Mouse (Mus musculus): ENCODE measurements around the gene Hadh. TPM values are rescaled to one million over a fixed set of nuclear protein-coding genes. Genes with fewer than 3 reads are reported as not detected.

Gene Hadh
- polyA plus RNA-seq, 1 experiment from 2014 or later, result 19.7 TPM

GRCm38 (mm10) chr3:131260418-131260817 is 11.5 kb downstream of the Hadh start:
- no peak overlapping the region for H3K27ac ChIP-seq (ENCODE audit: low read length)
- ATAC-seq, result no peak
- H3K4me1 ChIP-seq (ENCODE audit: control insufficient read depth, insufficient read depth, low read length), result no peaks in the 10 kb centered on the region
- no peaks in the 10 kb centered on the region; the same call in 1 of the 2 replicates for H3K9me3 ChIP-seq (replicated peaks; ENCODE audit: control insufficient read depth, low read length, poor library complexity, severe bottlenecking)
- no peak overlapping the region for H3K4me3 ChIP-seq (ENCODE audit: low read depth, low read length)
- H3K27me3 ChIP-seq (ENCODE audit: control insufficient read depth, insufficient read depth, low read depth, low read length), result no peaks in the 10 kb centered on the region
- no peak overlapping the region for H3K9ac ChIP-seq (ENCODE audit: low read depth, low read length)
- H3K4me2 ChIP-seq (ENCODE audit: low read length), result no peak overlapping the region
- no peaks in the 10 kb centered on the region for H3K36me3 ChIP-seq (ENCODE audit: control insufficient read depth, insufficient read depth, low read length)
- 97% methylated on average over 6 of the region's 6 CpGs for WGBS

- Histone ChIP-seq H3K4me2 (ENCODE audit: low read length) (no peak overlapping the region), H3K27ac (ENCODE audit: low read length) (no peak overlapping the region), H3K36me3 (ENCODE audit: control insufficient read depth, insufficient read depth, low read length) (no peaks in the 10 kb centered on the region), H3K27me3 (ENCODE audit: control insufficient read depth, insufficient read depth, low read depth, low read length) (no peaks in the 10 kb centered on the region), H3K4me3 (ENCODE audit: low read depth, low read length) (no peak overlapping the region), H3K4me1 (ENCODE audit: control insufficient read depth, insufficient read depth, low read length) (no peaks in the 10 kb centered on the region), H3K9ac (ENCODE audit: low read depth, low read length) (no peak overlapping the region), H3K9me3 (replicated peaks; ENCODE audit: control insufficient read depth, low read length, poor library complexity, severe bottlenecking) (no peaks in the 10 kb centered on the region; the same call in 1 of the 2 replicates)
- 94% methylated on average over 9 of the region's 9 CpGs for WGBS
- ATAC-seq, result no peak
Measured at GRCm38 (mm10) chr3:131259392-131259965, 12.4 kb downstream of the Hadh start.

GRCm38 (mm10) chr3:131258921-131259320 is 13.0 kb downstream of the Hadh start:
- 84% methylated on average over 3 of the region's 3 CpGs for WGBS
- no peak for ATAC-seq
- Histone ChIP-seq H3K4me3 (ENCODE audit: low read depth, low read length) (no peak overlapping the region), H3K36me3 (ENCODE audit: control insufficient read depth, insufficient read depth, low read length) (no peaks in the 10 kb centered on the region), H3K4me1 (ENCODE audit: control insufficient read depth, insufficient read depth, low read length) (no peaks in the 10 kb centered on the region), H3K27ac (ENCODE audit: low read length) (no peak overlapping the region), H3K4me2 (ENCODE audit: low read length) (no peak overlapping the region), H3K9ac (ENCODE audit: low read depth, low read length) (no peak overlapping the region), H3K27me3 (ENCODE audit: control insufficient read depth, insufficient read depth, low read depth, low read length) (no peaks in the 10 kb centered on the region), H3K9me3 (replicated peaks; ENCODE audit: control insufficient read depth, low read length, poor library complexity, severe bottlenecking) (no peaks in the 10 kb centered on the region; the same call in 1 of the 2 replicates)

GRCm38 (mm10) chr3:131255399-131255981 is 16.4 kb downstream of the Hadh start:
- Histone ChIP-seq H3K9ac (ENCODE audit: low read depth, low read length) (no peak overlapping the region), H3K4me1 (ENCODE audit: control insufficient read depth, insufficient read depth, low read length) (no peaks in the 10 kb centered on the region), H3K4me2 (ENCODE audit: low read length) (no peak overlapping the region), H3K27ac (ENCODE audit: low read length) (no peak overlapping the region), H3K9me3 (replicated peaks; ENCODE audit: control insufficient read depth, low read length, poor library complexity, severe bottlenecking) (no peaks in the 10 kb centered on the region), H3K4me3 (ENCODE audit: low read depth, low read length) (no peak overlapping the region), H3K27me3 (ENCODE audit: control insufficient read depth, insufficient read depth, low read depth, low read length) (no peaks in the 10 kb centered on the region), H3K36me3 (ENCODE audit: control insufficient read depth, insufficient read depth, low read length) (no peaks in the 10 kb centered on the region)
- WGBS, result 94% methylated on average over 3 of the region's 3 CpGs
- no peak for ATAC-seq

- no peak for ATAC-seq
- no peak overlapping the region for H3K9ac ChIP-seq (ENCODE audit: low read depth, low read length)
- no peaks in the 10 kb centered on the region for H3K36me3 ChIP-seq (ENCODE audit: control insufficient read depth, insufficient read depth, low read length)
- H3K9me3 ChIP-seq (replicated peaks; ENCODE audit: control insufficient read depth, low read length, poor library complexity, severe bottlenecking), result no peaks in the 10 kb centered on the region
- no peak overlapping the region for H3K27ac ChIP-seq (ENCODE audit: low read length)
- H3K4me1 ChIP-seq (ENCODE audit: control insufficient read depth, insufficient read depth, low read length), result no peaks in the 10 kb centered on the region
- 90% methylated on average over 4 of the region's 4 CpGs for WGBS
- H3K27me3 ChIP-seq (ENCODE audit: control insufficient read depth, insufficient read depth, low read depth, low read length), result no peaks in the 10 kb centered on the region
- no peak overlapping the region for H3K4me2 ChIP-seq (ENCODE audit: low read length)
- no peak overlapping the region for H3K4me3 ChIP-seq (ENCODE audit: low read depth, low read length)
Measured at GRCm38 (mm10) chr3:131254991-131255390, 16.9 kb downstream of the Hadh start.

GRCm38 (mm10) chr3:131251601-131252000 is 20.3 kb downstream of the Hadh start:
- 92% methylated on average over 7 of the region's 7 CpGs for WGBS

GRCm38 (mm10) chr3:131250978-131251377 is 20.9 kb downstream of the Hadh start:
- no peak overlapping the region for H3K4me2 ChIP-seq (ENCODE audit: low read length)
- no peaks in the 10 kb centered on the region for H3K4me1 ChIP-seq (ENCODE audit: control insufficient read depth, insufficient read depth, low read length)
- 92% methylated on average over 13 of the region's 13 CpGs for WGBS
- no peaks in the 10 kb centered on the region for H3K36me3 ChIP-seq (ENCODE audit: control insufficient read depth, insufficient read depth, low read length)
- no peaks in the 10 kb centered on the region for H3K27me3 ChIP-seq (ENCODE audit: control insufficient read depth, insufficient read depth, low read depth, low read length)
- no peak overlapping the region for H3K27ac ChIP-seq (ENCODE audit: low read length)
- H3K9me3 ChIP-seq (replicated peaks; ENCODE audit: control insufficient read depth, low read length, poor library complexity, severe bottlenecking), result no peaks in the 10 kb centered on the region
- H3K9ac ChIP-seq (ENCODE audit: low read depth, low read length), result no peak overlapping the region
- no peak overlapping the region for H3K4me3 ChIP-seq (ENCODE audit: low read depth, low read length)
- ATAC-seq, result no peak

More at GRCm38 (mm10) chr3:131251601-131252000, 20.3 kb downstream of the Hadh start:
- Histone ChIP-seq H3K9ac (ENCODE audit: low read depth, low read length) (no peak overlapping the region), H3K27me3 (ENCODE audit: control insufficient read depth, insufficient read depth, low read depth, low read length) (no peaks in the 10 kb centered on the region), H3K9me3 (replicated peaks; ENCODE audit: control insufficient read depth, low read length, poor library complexity, severe bottlenecking) (no peaks in the 10 kb centered on the region), H3K27ac (ENCODE audit: low read length) (no peak overlapping the region), H3K4me2 (ENCODE audit: low read length) (no peak overlapping the region), H3K4me3 (ENCODE audit: low read depth, low read length) (no peak overlapping the region), H3K4me1 (ENCODE audit: control insufficient read depth, insufficient read depth, low read length) (no peaks in the 10 kb centered on the region), H3K36me3 (ENCODE audit: control insufficient read depth, insufficient read depth, low read length) (no peaks in the 10 kb centered on the region)
- no peak for ATAC-seq

GRCm38 (mm10) chr3:131250283-131250682 is 21.6 kb downstream of the Hadh start:
- ATAC-seq, result no peak
- Histone ChIP-seq H3K36me3 (ENCODE audit: control insufficient read depth, insufficient read depth, low read length) (no peaks in the 10 kb centered on the region), H3K4me2 (ENCODE audit: low read length) (no peak overlapping the region), H3K27me3 (ENCODE audit: control insufficient read depth, insufficient read depth, low read depth, low read length) (no peaks in the 10 kb centered on the region), H3K27ac (ENCODE audit: low read length) (no peak overlapping the region), H3K9ac (ENCODE audit: low read depth, low read length) (no peak overlapping the region), H3K4me1 (ENCODE audit: control insufficient read depth, insufficient read depth, low read length) (no peaks in the 10 kb centered on the region), H3K4me3 (ENCODE audit: low read depth, low read length) (no peak overlapping the region), H3K9me3 (replicated peaks; ENCODE audit: control insufficient read depth, low read length, poor library complexity, severe bottlenecking) (no peaks in the 10 kb centered on the region)
- WGBS, result 94% methylated on average over 2 of the region's 2 CpGs

- Histone ChIP-seq H3K27ac (ENCODE audit: low read length) (no peak overlapping the region), H3K4me1 (ENCODE audit: control insufficient read depth, insufficient read depth, low read length) (no peaks in the 10 kb centered on the region), H3K9ac (ENCODE audit: low read depth, low read length) (no peak overlapping the region), H3K9me3 (replicated peaks; ENCODE audit: control insufficient read depth, low read length, poor library complexity, severe bottlenecking) (no peaks in the 10 kb centered on the region), H3K4me3 (ENCODE audit: low read depth, low read length) (no peak overlapping the region), H3K4me2 (ENCODE audit: low read length) (no peak overlapping the region), H3K36me3 (ENCODE audit: control insufficient read depth, insufficient read depth, low read length) (no peaks in the 10 kb centered on the region), H3K27me3 (ENCODE audit: control insufficient read depth, insufficient read depth, low read depth, low read length) (no peaks in the 10 kb centered on the region)
- WGBS, result 90% methylated on average over 10 of the region's 10 CpGs
- no peak for ATAC-seq
Measured at GRCm38 (mm10) chr3:131248444-131248843, 23.5 kb downstream of the Hadh start.
